Mouse (Mus musculus) ES-Bruce4 (cell line): ENCODE results near the gene Sgce.

Experiments
- CTCF ChIP-seq: IDR thresholded peaks from one replicate; pipeline ENCODE4 v1.8.1; 2011; ENCODE audit warnings: low read depth, low read length
- EP300 ChIP-seq: IDR thresholded peaks from 2 replicates; pipeline ENCODE4 v1.6.1; 2011; ENCODE audit warnings: low read depth, low read length; ENCODE audit not compliant: insufficient read depth
- POLR2A ChIP-seq: IDR thresholded peaks from one replicate; pipeline ENCODE4 v1.8.1; 2011; ENCODE audit warnings: low read length; ENCODE audit not compliant: insufficient read depth

- TF ChIP-seq EP300 = no peak
- TF ChIP-seq CTCF = no peak
- TF ChIP-seq POLR2A = no peak
These were observed 45.4 kb downstream of the Sgce start for GRCm38 (mm10) chr6:4701641-4702040.
